Mouse (Mus musculus) midbrain, embryonic 16.5 days (tissue): ENCODE measurements at regions not wholly inside any gene's neighbourhood (a gene's known extent, or its start where the extent isn't known, plus 50 kb on each side); places are given as distances from the start of the nearest gene placed in this dataset.
A peak's percentile ranks its signal among the peaks of the same experiment; 100 is the strongest.

Experiments
- ATAC-seq: fragments of 200-750 bp; cut with Nextera tagmentation; 2 replicates; pipeline ENCODE4 v1.8.0; 2017; ENCODE audit warnings: moderate TSS enrichment
- H3K27ac ChIP-seq: fragments of 300-500 bp; sonication (generic); 2 replicates; pipeline ENCODE4 v1.5.1; 2014; ENCODE audit warnings: mild to moderate bottlenecking, low read length, mixed read lengths
- H3K27me3 ChIP-seq: fragments of 300-500 bp; sonication (generic); 2 replicates; pipeline ENCODE4 v1.6.1; 2014; ENCODE audit warnings: low read depth, low read length, mixed read lengths; ENCODE audit not compliant: control insufficient read depth, insufficient read depth
- H3K36me3 ChIP-seq: fragments of 300-500 bp; sonication (generic); 2 replicates; pipeline ENCODE4 v1.6.1; 2014; ENCODE audit warnings: mild to moderate bottlenecking, low read length, moderate library complexity, mixed read lengths; ENCODE audit not compliant: control insufficient read depth, insufficient read depth
- H3K4me1 ChIP-seq: fragments of 300-500 bp; sonication (generic); 2 replicates; pipeline ENCODE4 v1.6.1; 2014; ENCODE audit warnings: mild to moderate bottlenecking, low read length, mixed read lengths; ENCODE audit not compliant: control insufficient read depth, insufficient read depth
- H3K4me2 ChIP-seq: fragments of 300-500 bp; sonication (generic); 2 replicates; pipeline ENCODE4 v1.6.1; 2014; ENCODE audit warnings: mild to moderate bottlenecking, low read length, mixed read lengths
- H3K4me3 ChIP-seq: fragments of 300-500 bp; sonication (generic); 2 replicates; pipeline ENCODE4 v1.5.1; 2014; ENCODE audit warnings: low read depth, mild to moderate bottlenecking, low read length, moderate library complexity, mixed read lengths
- H3K9ac ChIP-seq: fragments of 300-500 bp; sonication (generic); 2 replicates; pipeline ENCODE4 v1.6.1; 2014; ENCODE audit warnings: low read depth, low read length, mixed read lengths
- H3K9me3 ChIP-seq: fragments of 300-500 bp; sonication (generic); replicated peaks from 2 replicates; pipeline ENCODE4 v1.6.1; 2014; ENCODE audit warnings: mild to moderate bottlenecking, low read length, mixed read lengths; ENCODE audit not compliant: control insufficient read depth, poor library complexity, severe bottlenecking
- WGBS: fragments of 180-500 bp; shearing (Covaris S2); extraction: QIAGEN DNeasy Blood & Tissue Kit; methylation state at CpG from one replicate; pipeline ENCODE4 v1.1.7; 2014; 5-methylcytosine and 5-hydroxymethylcytosine counted together

DNA sequence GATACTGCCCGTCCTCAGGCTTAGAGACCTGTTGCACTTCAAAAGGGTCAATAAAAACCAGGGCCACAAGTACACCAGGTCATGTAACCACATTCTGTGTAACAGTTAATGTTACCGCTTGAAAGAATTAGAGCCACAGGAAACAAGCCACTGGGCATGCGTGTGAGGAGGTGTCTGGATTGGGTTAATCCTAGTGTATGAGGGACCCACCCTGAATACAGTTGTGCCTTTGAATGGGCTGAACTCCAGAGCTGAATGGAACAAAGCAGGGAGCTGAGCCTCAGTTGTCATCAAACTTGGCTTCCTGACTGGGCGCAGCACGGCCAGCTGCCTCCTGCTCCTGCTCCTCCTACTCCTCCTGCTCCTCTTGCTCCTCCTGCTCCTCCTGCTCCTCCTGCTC is 148.0 kb upstream of the A230072I06Rik start:
- Histone ChIP-seq H3K4me1 (peaks cover 26% of the 10 kb centered on the region), H3K27ac (no peak overlapping the region), H3K9ac (no peak overlapping the region), H3K4me2 (no peak overlapping the region), H3K27me3 (peaks cover 10% of the 10 kb centered on the region), H3K36me3 (no peaks in the 10 kb centered on the region), H3K9me3 (no peaks in the 10 kb centered on the region), H3K4me3 (no peak overlapping the region)
- WGBS: 50% methylated on average over 5 of the region's 5 CpGs
- ATAC-seq: no peak

DNA sequence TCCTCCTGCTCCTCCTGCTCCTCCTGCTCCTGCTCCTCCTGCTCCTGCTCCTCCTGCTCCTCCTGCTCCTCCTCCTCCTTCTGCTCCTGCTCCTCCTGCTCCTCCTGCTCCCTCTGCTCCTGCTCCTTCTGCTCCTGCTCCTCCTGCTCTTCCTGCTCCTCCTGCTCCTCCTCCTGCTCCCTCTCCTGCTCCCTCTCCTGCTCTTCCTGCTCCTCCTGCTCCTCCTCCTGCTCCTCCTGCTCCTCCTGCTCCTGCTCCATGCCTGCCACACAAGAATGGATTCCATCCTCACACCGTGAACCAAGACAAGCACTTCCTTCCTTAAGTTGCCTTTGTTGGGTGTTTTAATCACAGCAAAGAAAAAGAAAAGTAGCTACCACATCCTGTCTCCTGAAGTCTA is 144.4 kb upstream of the A230072I06Rik start:
- Histone ChIP-seq H3K27me3 (peaks cover 10% of the 10 kb centered on the region), H3K4me3 (no peak overlapping the region), H3K4me1 (0 out of 2 replicates have a peak, but pooled peaks cover 2% of the 10 kb centered on the region), H3K27ac (no peak overlapping the region), H3K4me2 (no peak overlapping the region), H3K9ac (no peak overlapping the region), H3K36me3 (no peaks in the 10 kb centered on the region), H3K9me3 (no peaks in the 10 kb centered on the region)
- no peak for ATAC-seq
- WGBS: 65% methylated on average over 1 of the region's 1 CpGs

- no peak overlapping the region for H3K4me3 ChIP-seq
- no peaks in the 10 kb centered on the region for H3K36me3 ChIP-seq
- WGBS: 53% methylated on average over 14 of the region's 14 CpGs
- H3K4me1 ChIP-seq: peaks cover 2% of the 10 kb centered on the region; the same call in 1 of the 2 replicates
- no peak overlapping the region for H3K9ac ChIP-seq
- H3K27me3 ChIP-seq: peaks cover 10% of the 10 kb centered on the region
- no peaks in the 10 kb centered on the region for H3K9me3 ChIP-seq
- no peak overlapping the region for H3K27ac ChIP-seq
- peak; percentile 64; the same call in 1 of the 2 replicates for ATAC-seq
- no peak overlapping the region for H3K4me2 ChIP-seq
Observed at GRCm38 (mm10) chr8:12135392-12136177, 143.0 kb upstream of the A230072I06Rik start.

DNA sequence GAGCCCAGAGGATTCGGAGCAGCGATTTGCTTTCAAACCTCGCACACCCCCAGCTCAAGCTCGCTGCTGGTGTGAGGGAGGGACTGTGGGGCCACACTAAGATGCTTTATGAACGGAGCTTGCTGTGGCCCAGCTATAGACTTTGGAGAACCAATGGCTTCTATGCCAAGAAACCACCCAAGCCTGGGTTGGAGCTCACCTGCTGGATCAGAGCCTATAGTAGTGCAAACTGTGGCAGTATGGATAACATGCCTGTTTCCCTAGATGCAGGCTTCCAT is 142.5 kb upstream of the A230072I06Rik start:
- Histone ChIP-seq H3K4me2 (no peak overlapping the region), H3K36me3 (no peaks in the 10 kb centered on the region), H3K27me3 (peaks cover 10% of the 10 kb centered on the region), H3K4me3 (no peak overlapping the region), H3K9ac (no peak overlapping the region), H3K27ac (no peak overlapping the region), H3K4me1 (peaks cover 2% of the 10 kb centered on the region; the same call in 1 of the 2 replicates), H3K9me3 (no peaks in the 10 kb centered on the region)
- peak; percentile 56; the same call in 1 of the 2 replicates for ATAC-seq
- 25% methylated on average over 5 of the region's 5 CpGs for WGBS

DNA sequence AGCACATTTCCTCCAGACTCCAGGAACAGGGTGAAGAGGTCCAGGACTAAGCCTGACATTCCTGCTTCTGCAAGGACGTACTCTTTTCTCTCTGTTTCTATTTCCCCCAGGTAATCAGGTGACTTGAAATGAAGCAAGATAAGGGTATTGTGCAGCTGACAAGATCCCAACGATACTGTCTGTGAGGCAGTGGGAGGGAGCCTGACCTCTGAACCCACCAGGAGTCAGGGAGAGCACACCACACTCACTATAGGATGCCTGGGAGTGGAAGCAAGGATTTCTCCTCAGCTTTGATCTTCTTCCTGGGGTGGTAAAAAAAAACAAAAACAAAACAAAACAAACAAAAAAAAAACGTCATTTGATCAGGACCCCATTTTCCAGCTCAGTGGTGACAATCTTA is 141.1 kb upstream of the A230072I06Rik start:
- H3K4me2 ChIP-seq: no peak overlapping the region
- 30% methylated on average over 3 of the region's 3 CpGs for WGBS
- no peaks in the 10 kb centered on the region for H3K9me3 ChIP-seq
- no peak overlapping the region for H3K9ac ChIP-seq
- peaks cover 2% of the 10 kb centered on the region; the same call in 1 of the 2 replicates for H3K4me1 ChIP-seq
- no peak overlapping the region for H3K27ac ChIP-seq
- H3K27me3 ChIP-seq: peaks cover 10% of the 10 kb centered on the region
- no peaks in the 10 kb centered on the region for H3K36me3 ChIP-seq
- no peak overlapping the region for H3K4me3 ChIP-seq
- ATAC-seq: no peak

GRCm38 (mm10) chr8:12137913-12138312 is 140.7 kb upstream of the A230072I06Rik start:
- no peaks in the 10 kb centered on the region for H3K36me3 ChIP-seq
- no peak overlapping the region for H3K9ac ChIP-seq
- no peak overlapping the region for H3K27ac ChIP-seq
- H3K27me3 ChIP-seq: peaks cover 10% of the 10 kb centered on the region
- no peak for ATAC-seq
- H3K9me3 ChIP-seq: no peaks in the 10 kb centered on the region
- 60% methylated on average over 8 of the region's 8 CpGs for WGBS
- H3K4me3 ChIP-seq: no peak overlapping the region
- H3K4me1 ChIP-seq: peaks cover 2% of the 10 kb centered on the region; the same call in 1 of the 2 replicates
- no peak overlapping the region for H3K4me2 ChIP-seq

GRCm38 (mm10) chr8:12151679-12152078 is 126.9 kb upstream of the A230072I06Rik start:
- H3K27ac ChIP-seq: no peak overlapping the region

DNA sequence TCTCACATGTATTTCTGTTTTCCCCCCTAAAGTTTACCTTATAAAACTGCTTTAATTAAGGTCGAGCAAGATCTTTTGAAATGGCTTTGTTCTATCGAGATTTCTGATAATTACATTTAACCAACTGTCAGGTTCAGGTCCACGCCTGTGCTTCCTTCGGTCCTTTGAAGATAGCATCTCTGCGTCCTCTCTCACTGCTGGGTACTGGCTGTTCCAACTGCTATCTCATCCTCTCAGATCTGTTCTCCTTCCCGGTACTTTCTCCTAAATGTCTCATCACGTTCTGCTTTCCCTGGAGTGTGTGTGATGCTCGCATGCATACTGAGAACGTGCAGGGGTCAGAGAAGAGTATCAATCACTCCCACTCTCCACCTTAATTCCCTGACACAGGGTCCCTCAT is 125.8 kb upstream of the A230072I06Rik start:
- Histone ChIP-seq H3K36me3 (no peaks in the 10 kb centered on the region), H3K4me2 (no peak overlapping the region), H3K9me3 (no peaks in the 10 kb centered on the region), H3K9ac (no peak overlapping the region), H3K27ac (no peak overlapping the region), H3K27me3 (peaks cover 4% of the 10 kb centered on the region; the same call in 1 of the 2 replicates), H3K4me1 (no peaks in the 10 kb centered on the region), H3K4me3 (no peak overlapping the region)
- no peak for ATAC-seq
- WGBS: 72% methylated on average over 9 of the region's 9 CpGs

More at GRCm38 (mm10) chr8:12151679-12152078, 126.9 kb upstream of the A230072I06Rik start:
- H3K36me3 ChIP-seq: no peaks in the 10 kb centered on the region
- no peak overlapping the region for H3K9ac ChIP-seq
- H3K27me3 ChIP-seq: peaks cover 4% of the 10 kb centered on the region; the same call in 1 of the 2 replicates
- WGBS: 9% methylated on average over 7 of the region's 7 CpGs
- no peaks in the 10 kb centered on the region for H3K9me3 ChIP-seq
- no peak for ATAC-seq
- H3K4me2 ChIP-seq: no peak overlapping the region
- no peaks in the 10 kb centered on the region for H3K4me1 ChIP-seq
- no peak overlapping the region for H3K4me3 ChIP-seq

DNA sequence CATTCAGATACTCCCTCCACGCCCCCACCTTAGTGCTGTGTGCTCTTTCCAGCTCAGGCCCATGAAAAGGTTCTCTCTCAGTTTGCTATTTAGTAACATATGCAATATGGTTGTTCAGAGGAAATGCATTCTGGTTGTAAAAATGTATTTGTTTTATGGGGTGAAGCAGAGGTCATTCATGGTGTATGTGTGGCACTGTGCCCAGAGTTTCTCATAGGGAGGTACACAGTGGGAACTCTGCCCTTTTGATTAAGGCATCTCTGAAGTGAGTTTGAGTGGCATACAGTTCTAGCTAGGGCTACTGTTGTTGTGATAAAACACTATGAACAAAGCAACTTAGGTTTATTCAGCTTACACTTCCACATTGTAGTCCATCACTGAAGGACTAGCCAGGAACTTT is 121.7 kb upstream of the A230072I06Rik start:
- 95% methylated on average over 1 of the region's 1 CpGs for WGBS

More for the DNA sequence above, 121.7 kb upstream of the A230072I06Rik start:
- H3K27me3 ChIP-seq: peaks cover 8% of the 10 kb centered on the region
- no peaks in the 10 kb centered on the region for H3K4me1 ChIP-seq
- no peaks in the 10 kb centered on the region for H3K9me3 ChIP-seq
- H3K27ac ChIP-seq: no peak overlapping the region
- no peak overlapping the region for H3K9ac ChIP-seq
- H3K4me2 ChIP-seq: no peak overlapping the region
- no peak overlapping the region for H3K4me3 ChIP-seq
- no peaks in the 10 kb centered on the region for H3K36me3 ChIP-seq
- ATAC-seq: no peak
